Comparison of ENCODE assay signal across 10 mouse cellular contexts in the genomic region with DNA sequence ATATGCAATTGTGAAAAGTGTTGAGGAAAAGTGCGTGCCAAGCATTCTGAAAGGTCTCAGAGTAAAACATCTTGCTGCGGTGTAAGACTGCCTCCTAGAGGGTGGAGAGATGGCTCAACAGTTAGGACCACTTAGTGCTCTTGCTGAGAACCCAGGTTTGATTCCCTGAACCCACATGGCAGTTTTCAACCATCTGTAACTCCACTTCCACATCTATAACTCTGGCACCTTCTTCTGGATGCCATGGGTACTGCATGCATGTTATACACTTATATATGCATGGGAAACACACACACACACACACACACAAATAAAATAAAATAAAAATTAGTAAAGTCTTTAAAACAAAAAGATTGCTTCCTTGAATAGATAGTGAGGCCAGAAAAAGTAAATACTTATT.
DNase-seq lines count a peak whose midpoint lies in the region; ATAC-seq lines count a peak whose summit lies in the region.
"Had no signal": no experiment of that assay in that cellular context is flagged by ENCODE, and none has a peak within 500 bp of the region (broad histone marks: within the 10 kb centered on the region; RNA-seq: fewer than 3 reads in every experiment).

No protein-coding gene starts in this region.

- H3K4me1 ChIP-seq in forebrain, embryonic 14.5 days (ENCODE audit: control insufficient read depth, insufficient read depth, low read length): no peaks in the 10 kb centered on the region
- no peaks in the 10 kb centered on the region for H3K4me1 ChIP-seq in forebrain, embryonic 15.5 days
- no peaks in the 10 kb centered on the region for H3K4me1 ChIP-seq in midbrain, embryonic 14.5 days (ENCODE audit: control insufficient read depth, insufficient read depth, low read length)
- no peaks in the 10 kb centered on the region for H3K4me1 ChIP-seq in midbrain, embryonic 13.5 days (replicated peaks)
- H3K4me1 ChIP-seq in embryonic facial prominence, embryonic 14.5 days (ENCODE audit: control insufficient read depth, insufficient read depth, low read length): no peaks in the 10 kb centered on the region
- H3K4me1 ChIP-seq: heart, embryonic 13.5 days; stomach, embryonic 15.5 days had no signal

- no peak overlapping the region for H3K27ac ChIP-seq in forebrain, embryonic 14.5 days (ENCODE audit: low read depth, low read length)
- H3K27ac ChIP-seq in forebrain, embryonic 15.5 days (replicated peaks): no peak overlapping the region
- H3K27ac ChIP-seq in midbrain, embryonic 14.5 days (replicated peaks; ENCODE audit: low read depth, low read length): no peak overlapping the region
- no peak overlapping the region for H3K27ac ChIP-seq in midbrain, embryonic 13.5 days
- no peak overlapping the region for H3K27ac ChIP-seq in embryonic facial prominence, embryonic 14.5 days (replicated peaks; ENCODE audit: low read depth, low read length)
- H3K27ac ChIP-seq: heart, embryonic 13.5 days; stomach, embryonic 15.5 days had no signal

- no peaks in the 10 kb centered on the region for H3K36me3 ChIP-seq in forebrain, embryonic 14.5 days (ENCODE audit: control insufficient read depth, insufficient read depth, low read length)
- no peaks in the 10 kb centered on the region for H3K36me3 ChIP-seq in forebrain, embryonic 15.5 days
- no peaks in the 10 kb centered on the region for H3K36me3 ChIP-seq in midbrain, embryonic 14.5 days (ENCODE audit: control insufficient read depth, insufficient read depth, low read length)
- H3K36me3 ChIP-seq in midbrain, embryonic 13.5 days: no peaks in the 10 kb centered on the region
- H3K36me3 ChIP-seq in embryonic facial prominence, embryonic 14.5 days (ENCODE audit: control insufficient read depth, insufficient read depth, low read length): peaks cover 10% of the 10 kb centered on the region; the same call in 1 of the 2 replicates
- H3K36me3 ChIP-seq: stomach, embryonic 15.5 days had no signal

- H3K27me3 ChIP-seq in forebrain, embryonic 14.5 days (replicated peaks; ENCODE audit: control insufficient read depth, insufficient read depth, low read length): no peaks in the 10 kb centered on the region
- no peaks in the 10 kb centered on the region for H3K27me3 ChIP-seq in forebrain, embryonic 15.5 days
- H3K27me3 ChIP-seq in midbrain, embryonic 14.5 days (ENCODE audit: control insufficient read depth, insufficient read depth, low read length): no peaks in the 10 kb centered on the region
- no peaks in the 10 kb centered on the region for H3K27me3 ChIP-seq in midbrain, embryonic 13.5 days
- H3K27me3 ChIP-seq in embryonic facial prominence, embryonic 14.5 days (replicated peaks; ENCODE audit: control insufficient read depth, insufficient read depth, low read length): no peaks in the 10 kb centered on the region; the same call in 1 of the 2 replicates
- H3K27me3 ChIP-seq: heart, embryonic 13.5 days; stomach, embryonic 15.5 days had no signal

- no peak overlapping the region for H3K4me3 ChIP-seq in forebrain, embryonic 14.5 days (ENCODE audit: low read depth, low read length)
- no peak overlapping the region for H3K4me3 ChIP-seq in forebrain, embryonic 15.5 days
- no peak overlapping the region for H3K4me3 ChIP-seq in midbrain, embryonic 14.5 days (replicated peaks; ENCODE audit: low read depth, low read length)
- H3K4me3 ChIP-seq in midbrain, embryonic 13.5 days (replicated peaks): no peak overlapping the region
- H3K4me3 ChIP-seq in embryonic facial prominence, embryonic 14.5 days (ENCODE audit: low read depth, low read length): no peak overlapping the region
- H3K4me3 ChIP-seq: heart, embryonic 13.5 days; stomach, embryonic 15.5 days had no signal

- WGBS in forebrain, embryonic 14.5 days: 80% methylated on average over 2 of the region's 2 CpGs
- 86% methylated on average over 2 of the region's 2 CpGs for WGBS in forebrain, embryonic 15.5 days
- 90% methylated on average over 2 of the region's 2 CpGs for WGBS in midbrain, embryonic 14.5 days
- 86% methylated on average over 2 of the region's 2 CpGs for WGBS in midbrain, embryonic 13.5 days
- 70% methylated on average over 2 of the region's 2 CpGs for WGBS in embryonic facial prominence, embryonic 14.5 days

- H3K9ac ChIP-seq in forebrain, embryonic 14.5 days (ENCODE audit: low read length): no peak overlapping the region
- no peak overlapping the region for H3K9ac ChIP-seq in forebrain, embryonic 15.5 days (replicated peaks)
- no peak overlapping the region for H3K9ac ChIP-seq in midbrain, embryonic 14.5 days (replicated peaks; ENCODE audit: low read length)
- no peak overlapping the region for H3K9ac ChIP-seq in midbrain, embryonic 13.5 days (replicated peaks)
- H3K9ac ChIP-seq in embryonic facial prominence, embryonic 14.5 days (ENCODE audit: low read depth, low read length): no peak overlapping the region
- H3K9ac ChIP-seq: heart, embryonic 13.5 days; stomach, embryonic 15.5 days had no signal

- H3K9me3 ChIP-seq in forebrain, embryonic 14.5 days (replicated peaks; ENCODE audit: control insufficient read depth, low read length): no peaks in the 10 kb centered on the region
- H3K9me3 ChIP-seq in forebrain, embryonic 15.5 days: no peaks in the 10 kb centered on the region
- no peaks in the 10 kb centered on the region for H3K9me3 ChIP-seq in midbrain, embryonic 14.5 days (ENCODE audit: control insufficient read depth, low read length)
- no peaks in the 10 kb centered on the region for H3K9me3 ChIP-seq in midbrain, embryonic 13.5 days
- H3K9me3 ChIP-seq in embryonic facial prominence, embryonic 14.5 days (ENCODE audit: control insufficient read depth, low read length): no peaks in the 10 kb centered on the region
- H3K9me3 ChIP-seq: heart, embryonic 13.5 days; stomach, embryonic 15.5 days had no signal

- peak; percentile 6 for DNase-seq in forebrain, embryonic 14.5 days (ENCODE audit: low spot score)
- DNase-seq in midbrain, embryonic 14.5 days: peak; percentile 2
- DNase-seq in embryonic facial prominence, embryonic 14.5 days (ENCODE audit: low spot score): peak; percentile 19
- DNase-seq in mesoderm, embryonic 11.5 days (ENCODE audit: low read depth, low spot score): peak; percentile 10
- no peak for DNase-seq in spleen, postnatal 14 days (ENCODE audit: low spot score in 2 of 2)
- DNase-seq in right cerebral cortex, postnatal 25 days: no peak

- no peak overlapping the region for H3K4me2 ChIP-seq in forebrain, embryonic 14.5 days (ENCODE audit: low read length)
- H3K4me2 ChIP-seq in forebrain, embryonic 15.5 days (replicated peaks): no peak overlapping the region
- H3K4me2 ChIP-seq in midbrain, embryonic 14.5 days (ENCODE audit: low read length): no peak overlapping the region
- H3K4me2 ChIP-seq in midbrain, embryonic 13.5 days (replicated peaks): no peak overlapping the region
- no peak overlapping the region for H3K4me2 ChIP-seq in embryonic facial prominence, embryonic 14.5 days (ENCODE audit: low read depth, low read length)
- H3K4me2 ChIP-seq: heart, embryonic 13.5 days; stomach, embryonic 15.5 days had no signal

- ATAC-seq in forebrain, embryonic 14.5 days: no peak
- no peak for ATAC-seq in forebrain, embryonic 15.5 days (replicated peaks)
- ATAC-seq in midbrain, embryonic 14.5 days (ENCODE audit: low FRiP score, low TSS enrichment): no peak
- ATAC-seq in midbrain, embryonic 13.5 days: no peak
- ATAC-seq in embryonic facial prominence, embryonic 14.5 days (ENCODE audit: low read depth): no peak

Comparison
In these comparisons a context has a peak if more than half of its experiments do, and no peak if none do; other contexts are left out.
1. DNase-seq: peak in forebrain, embryonic 14.5 days (single experiment), midbrain, embryonic 14.5 days (single experiment), embryonic facial prominence, embryonic 14.5 days (single experiment) and mesoderm, embryonic 11.5 days (single experiment); none in spleen, postnatal 14 days (0 of 2) and right cerebral cortex, postnatal 25 days (single experiment).